8 mouse cellular contexts compared by ENCODE assay signal in the genomic region with DNA sequence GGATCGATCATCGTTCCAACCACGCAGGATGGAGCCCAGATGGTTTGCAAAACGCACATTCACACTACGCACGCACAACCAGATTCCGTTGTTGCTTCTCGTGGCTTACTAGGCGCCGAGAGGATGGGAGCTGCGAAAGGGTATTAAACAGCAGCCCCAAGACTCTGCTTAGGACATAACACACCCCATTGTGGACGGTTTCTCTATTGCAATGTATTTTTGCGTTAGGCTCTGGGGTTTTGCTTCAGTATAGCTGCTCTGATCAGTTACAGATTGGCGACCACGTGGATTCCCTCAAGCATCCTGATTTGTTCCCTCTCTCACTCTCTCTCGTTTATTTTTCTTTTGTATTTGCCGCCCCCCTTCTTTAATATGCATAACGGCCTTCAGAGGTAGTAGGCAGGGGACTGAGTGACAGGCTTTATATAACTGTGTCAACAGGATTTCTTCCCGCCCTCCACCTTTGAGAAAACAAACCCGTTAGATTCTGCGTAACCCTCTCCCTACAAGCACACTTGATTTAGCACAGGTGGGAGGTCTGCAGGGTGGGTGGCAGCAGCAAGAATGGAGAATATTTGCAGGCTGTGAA. TPM values are rescaled to one million over a fixed set of nuclear protein-coding genes. Genes with fewer than 3 reads are reported as not detected.
DNase-seq lines count a peak whose midpoint lies in the region; ATAC-seq and TF ChIP-seq lines count a peak whose summit lies in the region.

No protein-coding gene starts in this region.

- WGBS in heart, embryonic 12.5 days, result under 1% methylated on average over 21 of the region's 21 CpGs
- WGBS in embryonic facial prominence, embryonic 10.5 days, result under 1% methylated on average over 21 of the region's 21 CpGs
- under 1% methylated on average over 21 of the region's 21 CpGs for WGBS in limb, embryonic 14.5 days

- ATAC-seq in heart, embryonic 12.5 days (ENCODE audit: insufficient number of reproducible peaks, low FRiP score), result no peak
- ATAC-seq in limb, embryonic 14.5 days (ENCODE audit: low FRiP score, low read depth), result no peak

- peaks cover 9% of the 10 kb centered on the region; the same call in 1 of the 2 replicates for H3K27me3 ChIP-seq in heart, embryonic 12.5 days (replicated peaks)
- H3K27me3 ChIP-seq in CH12.LX (replicated peaks), result no peaks in the 10 kb centered on the region
- no peaks in the 10 kb centered on the region for H3K27me3 ChIP-seq in embryonic facial prominence, embryonic 10.5 days (replicated peaks; ENCODE audit: low read depth, poor library complexity, severe bottlenecking)
- no peaks in the 10 kb centered on the region for H3K27me3 ChIP-seq in limb, embryonic 14.5 days (ENCODE audit: control insufficient read depth, insufficient read depth, low read length)

- H3K9me3 ChIP-seq in heart, embryonic 12.5 days (replicated peaks), result no peaks in the 10 kb centered on the region
- H3K9me3 ChIP-seq in CH12.LX (replicated peaks; ENCODE audit: low read length), result no peaks in the 10 kb centered on the region
- H3K9me3 ChIP-seq in embryonic facial prominence, embryonic 10.5 days, result no peaks in the 10 kb centered on the region
- no peaks in the 10 kb centered on the region for H3K9me3 ChIP-seq in limb, embryonic 14.5 days (ENCODE audit: control insufficient read depth, low read length)

- TF ChIP-seq POLR2A in CH12.LX (IDR thresholded peaks at IDR 0.05; ENCODE audit: low read depth, low read length), result no peak
- TF ChIP-seq POLR2A in limb, embryonic 14.5 days (IDR thresholded peaks at IDR 0.05; ENCODE audit: borderline replicate concordance, extremely low read depth, insufficient read depth, insufficient read length), result no peak

- in situ Hi-C loops in CH12.LX (cut with MboI; ENCODE audit: low pct_ligation_motif_present, low pct_unique_long_range_greater_than_20kb, low sequenced_read_pairs), result no loop called here

- H3K4me1 ChIP-seq in heart, embryonic 12.5 days (replicated peaks), result peaks cover 26% of the 10 kb centered on the region
- H3K4me1 ChIP-seq in CH12.LX (ENCODE audit: control insufficient read depth in 1 of 2, insufficient read depth in 2 of 2), result peaks cover 3 to 30% of the 10 kb centered on the region in 2 experiments; a peak in 3 of 4 replicates
- peaks cover 31% of the 10 kb centered on the region for H3K4me1 ChIP-seq in embryonic facial prominence, embryonic 10.5 days
- H3K4me1 ChIP-seq in limb, embryonic 14.5 days (ENCODE audit: control insufficient read depth, insufficient read depth, low read length), result peaks cover 19% of the 10 kb centered on the region

- no peaks in the 10 kb centered on the region for H3K36me3 ChIP-seq in heart, embryonic 12.5 days
- peaks cover 0 to 3% of the 10 kb centered on the region in 2 experiments for H3K36me3 ChIP-seq in CH12.LX (replicated peaks in 1 of 2; ENCODE audit: control insufficient read depth in 1 of 2, insufficient read depth in 1 of 2, low read length in 1 of 2)
- H3K36me3 ChIP-seq in embryonic facial prominence, embryonic 10.5 days (replicated peaks), result 0 out of 2 replicates have a peak, but pooled peaks cover 2% of the 10 kb centered on the region
- H3K36me3 ChIP-seq in limb, embryonic 14.5 days (ENCODE audit: control insufficient read depth, insufficient read depth, low read length), result no peaks in the 10 kb centered on the region

- H3K4me3 ChIP-seq in heart, embryonic 12.5 days, result peak overlapping the region; percentile 87
- H3K4me3 ChIP-seq in CH12.LX (replicated peaks in 1 of 3; ENCODE audit: low read depth in 2 of 3, low read length in 2 of 3, poor library complexity in 1 of 3), result peak overlapping the region in 1 of 3 experiments; percentile 92
- H3K4me3 ChIP-seq in embryonic facial prominence, embryonic 10.5 days, result peak overlapping the region; percentile 82
- H3K4me3 ChIP-seq in limb, embryonic 14.5 days (replicated peaks; ENCODE audit: low read length), result peak overlapping the region; percentile 77

- peak; percentile 29 for TF ChIP-seq RAD21 in CH12.LX (IDR thresholded peaks at IDR 0.05; ENCODE audit: low read depth, low read length)

- H3K4me2 ChIP-seq in heart, embryonic 12.5 days, result peak overlapping the region; percentile 98
- H3K4me2 ChIP-seq in CH12.LX (ENCODE audit: insufficient read depth, low read depth, poor library complexity, severe bottlenecking), result peak overlapping the region; percentile 90
- H3K4me2 ChIP-seq in limb, embryonic 14.5 days (replicated peaks; ENCODE audit: low read depth, low read length, severe bottlenecking), result peak overlapping the region; percentile 95

- peak overlapping the region; percentile 86 for H3K9ac ChIP-seq in heart, embryonic 12.5 days
- peak overlapping the region; percentile 51; the same call in 1 of the 2 replicates for H3K9ac ChIP-seq in CH12.LX (ENCODE audit: insufficient read depth, low read depth)
- H3K9ac ChIP-seq in limb, embryonic 14.5 days (ENCODE audit: low read depth, low read length, severe bottlenecking), result peak overlapping the region; percentile 89; the same call in 1 of the 2 replicates

- 0 out of 2 replicates have a peak overlapping the region, but pooled peaks have one; percentile 96 for H3K27ac ChIP-seq in heart, embryonic 12.5 days (ENCODE audit: poor library complexity, severe bottlenecking)
- no peak overlapping the region for H3K27ac ChIP-seq in CH12.LX (ENCODE audit: insufficient read depth, low read depth)
- peak overlapping the region; percentile 97 for H3K27ac ChIP-seq in embryonic facial prominence, embryonic 10.5 days (replicated peaks)
- H3K27ac ChIP-seq in limb, embryonic 14.5 days (replicated peaks; ENCODE audit: low read depth, low read length), result peak overlapping the region; percentile 97

- DNase-seq in heart, adult 11 months, result no peak
- DNase-seq in CH12.LX (ENCODE audit: extremely low read depth) (no peak), adipocyte (ENCODE audit: low spot score) (no peak)
- DNase-seq in embryonic facial prominence, embryonic 10.5 days (ENCODE audit: low spot score), result peak; percentile 37
- DNase-seq in hindlimb bud, embryonic 11.5 days (ENCODE audit: extremely low spot score, low read depth, low spot score), result peak; percentile 14
- DNase-seq in limb, embryonic 14.5 days (ENCODE audit: low spot score), result peak; percentile 52
- peak; percentile 59 for DNase-seq in retina, postnatal 1 day

- dilution Hi-C loops in CH12.LX (cut with MboI; ENCODE audit: extremely low pct_ligation_motif_present, extremely low pct_unique_long_range_greater_than_20kb, low sequenced_read_pairs), result no loop called here

- TF ChIP-seq CTCF in CH12.LX (conservative IDR thresholded peaks at IDR 0.05 in 1 of 2, IDR thresholded peaks at IDR 0.05 in 1 of 2; ENCODE audit: low read depth in 2 of 2, low read length in 2 of 2), result peak in 1 of 2 experiments; percentile 26; a peak in 1 of 4 replicates

- TF ChIP-seq EP300 in CH12.LX (IDR thresholded peaks at IDR 0.05; ENCODE audit: low read length), result no peak

- peaks cover 29% of the 10 kb centered on the region for H3K79me2 ChIP-seq in CH12.LX (replicated peaks; ENCODE audit: control insufficient read depth, extremely low read depth, insufficient read depth, poor library complexity, severe bottlenecking)

TF ChIP-seq in CH12.LX, 34 proteins besides CTCF, POLR2A, EP300 and RAD21 (continues in another document):
- TF ChIP-seq SMC3 (IDR thresholded peaks at IDR 0.05; ENCODE audit: low read depth, low read length) (peak; percentile 41; the same call in 1 of the 2 replicates), USF2 (conservative IDR thresholded peaks at IDR 0.05; ENCODE audit: low read depth, low read length) (no peak), E2F4 (IDR thresholded peaks at IDR 0.05; ENCODE audit: insufficient replicate concordance, low read depth, low read length) (no peak), ELF1 (IDR thresholded peaks at IDR 0.05; ENCODE audit: low read depth, low read length) (no peak), NELFE (IDR thresholded peaks at IDR 0.05; ENCODE audit: low read depth, low read length) (no peak), ETS1 (conservative IDR thresholded peaks at IDR 0.05; ENCODE audit: low read depth, low read length) (no peak), MEF2A (IDR thresholded peaks at IDR 0.05; ENCODE audit: borderline replicate concordance, low read depth, low read length) (no peak), USF1 (IDR thresholded peaks at IDR 0.05; ENCODE audit: low read depth, low read length) (no peak), TCF12 (IDR thresholded peaks at IDR 0.05; ENCODE audit: low read depth, low read length) (0 out of 2 replicates have a peak, but pooled peaks have one; percentile 11), KAT2A (IDR thresholded peaks at IDR 0.05; ENCODE audit: insufficient replicate concordance, low read length) (no peak), JUN (IDR thresholded peaks at IDR 0.05; ENCODE audit: insufficient read depth, low read depth, low read length) (no peak), CHD1 (IDR thresholded peaks at IDR 0.05; ENCODE audit: low read depth, low read length) (no peak), IRF4 (IDR thresholded peaks at IDR 0.05; ENCODE audit: low read depth, low read length) (no peak), MXI1 (IDR thresholded peaks at IDR 0.05; ENCODE audit: low read depth, low read length) (no peak; the same call in 1 of the 2 replicates), ZC3H11A (IDR thresholded peaks at IDR 0.05; ENCODE audit: low read depth, low read length) (no peak), ZNF384 (IDR thresholded peaks at IDR 0.05; ENCODE audit: low read depth, low read length) (no peak), MAFK (IDR thresholded peaks at IDR 0.05; ENCODE audit: insufficient replicate concordance, low read length) (no peak), SIN3A (IDR thresholded peaks at IDR 0.05; ENCODE audit: low read length) (0 out of 2 replicates have a peak, but pooled peaks have one; percentile 9)

RNA-seq across cellular contexts. Expression of gene Kmt2a, which starts 2.0 kb away (rescaled TPM):
- 11.9 and 12.0 TPM in 2 replicates for polyA plus RNA-seq in heart, embryonic 12.5 days (2016; fragmentation: Nextera tagmentation; extraction: Ambion mirVana)
- total RNA-seq in CH12.LX (2012; rRNA removed) (7.2 and 7.3 TPM in 2 replicates), CH12.LX (2014; rRNA removed) (2.2 and 2.5 TPM in 2 replicates)
- polyA plus RNA-seq in CH12.LX (2012; ENCODE audit: insufficient read length, low read depth), result 13.4 and 21.3 TPM in 2 replicates
- 14.1 and 14.9 TPM in 2 replicates for polyA plus RNA-seq in embryonic facial prominence, embryonic 10.5 days (2016; fragmentation: Nextera tagmentation; extraction: Ambion mirVana)
- polyA plus RNA-seq in limb, embryonic 14.5 days (2012; rRNA removed), result 21.7 and 28.3 TPM in 2 replicates
- 16.8 and 18.9 TPM in 2 replicates for polyA plus RNA-seq in limb, embryonic 14.5 days (2014; fragmentation: Nextera tagmentation; extraction: Ambion mirVana)

RNA-seq across cellular contexts. Expression of gene Atp5l, which starts 37.5 kb away (rescaled TPM):
- polyA plus RNA-seq in heart, embryonic 12.5 days (2016; fragmentation: Nextera tagmentation; extraction: Ambion mirVana), result 924 and 963 TPM in 2 replicates
- 490 and 550 TPM in 2 replicates for total RNA-seq in CH12.LX (2012; rRNA removed)
- 689 and 720 TPM in 2 replicates for total RNA-seq in CH12.LX (2014; rRNA removed)
- 277 and 311 TPM in 2 replicates for polyA plus RNA-seq in CH12.LX (2012; ENCODE audit: insufficient read length, low read depth)
- polyA plus RNA-seq in embryonic facial prominence, embryonic 10.5 days (2016; fragmentation: Nextera tagmentation; extraction: Ambion mirVana), result 499 and 516 TPM in 2 replicates
- 477 and 525 TPM in 2 replicates for polyA plus RNA-seq in limb, embryonic 14.5 days (2012; rRNA removed)
- polyA plus RNA-seq in limb, embryonic 14.5 days (2014; fragmentation: Nextera tagmentation; extraction: Ambion mirVana), result 663 and 764 TPM in 2 replicates

Comparison
In these comparisons a context has a peak if more than half of its experiments do, and no peak if none do; other contexts are left out.
1. DNase-seq: peak in embryonic facial prominence, embryonic 10.5 days (single experiment), hindlimb bud, embryonic 11.5 days (single experiment), limb, embryonic 14.5 days (single experiment) and retina, postnatal 1 day (single experiment); none in heart, adult 11 months (single experiment), CH12.LX (single experiment) and adipocyte (single experiment).
2. Peak in every context shown above with its lines, with median percentiles within 50 percentile points of each other: H3K4me2 ChIP-seq and H3K9ac ChIP-seq.